Mouse (Mus musculus) gastrocnemius, postnatal 14 days (tissue): ENCODE measurements around the gene Prrt4. TPM values are rescaled to one million over a fixed set of nuclear protein-coding genes. Genes with fewer than 3 reads are reported as not detected.
A peak's percentile ranks its signal among the peaks of the same experiment; 100 is the strongest.

Experiments
- DNase-seq: peaks from one replicate; pipeline ENCODE4 v3.0.0; 2021; ENCODE audit warnings: mixed read lengths
- intact Hi-C: fragments of 180-260 bp; cut with DNase I; formaldehyde crosslinking; loops from one replicate; pipeline ENCODE4 v1.15.1; 2025; ENCODE audit warnings: low total_unique reads
- total RNA-seq, 2 experiments: library from RNA; stranded (reverse); gene quantifications; 2 replicates each; pipeline ENCODE4 v1.2.3; 2021

The Prrt4 gene
- total RNA-seq, 2 experiments from 2014 or later, result 0.64 to 0.88 TPM

GRCm38 (mm10) chr6:29200496-29200895 is 21.1 kb upstream of the Prrt4 start:
- intact Hi-C loops, result no loop called here

GRCm38 (mm10) chr6:29199223-29199855 is 20.0 kb upstream of the Prrt4 start:
- intact Hi-C loops, result loop anchor here (2.0 kb wide), 1 partner anchor 29 kb away; no protein-coding TSS in a partner anchor
- DNase-seq, result no peak

More at GRCm38 (mm10) chr6:29200496-29200895, 21.1 kb upstream of the Prrt4 start:
- DNase-seq, result no peak

- DNase-seq, result peak; percentile 88
- intact Hi-C loops, result loop anchor here (2.0 kb wide), 1 partner anchor 28 kb away; no protein-coding TSS in a partner anchor
These were observed 19.2 kb upstream of the Prrt4 start for GRCm38 (mm10) chr6:29198309-29199222.

- intact Hi-C loops, result no loop called here
- DNase-seq, result peak; percentile 64
These were observed 16.7 kb upstream of the Prrt4 start for GRCm38 (mm10) chr6:29195846-29196698.

GRCm38 (mm10) chr6:29195146-29195545 is 15.8 kb upstream of the Prrt4 start:
- DNase-seq, result no peak
- intact Hi-C loops, result no loop called here

GRCm38 (mm10) chr6:29193961-29194750 is 14.8 kb upstream of the Prrt4 start:
- intact Hi-C loops, result no loop called here
- no peak for DNase-seq

GRCm38 (mm10) chr6:29187936-29188335 is 8.6 kb upstream of the Prrt4 start:
- intact Hi-C loops, result no loop called here
- DNase-seq, result no peak

- intact Hi-C loops, result no loop called here
- DNase-seq, result no peak
These were observed 459 bp upstream of the Prrt4 start for GRCm38 (mm10) chr6:29179843-29180242.

- intact Hi-C loops, result no loop called here
- DNase-seq, result no peak
These were observed 1.2 kb downstream of the Prrt4 start for GRCm38 (mm10) chr6:29177901-29178879.

GRCm38 (mm10) chr6:29175113-29175512 is 4.3 kb downstream of the Prrt4 start:
- no peak for DNase-seq
- intact Hi-C loops, result no loop called here

- DNase-seq, result no peak
- intact Hi-C loops, result no loop called here
These were observed 5.0 kb downstream of the Prrt4 start for GRCm38 (mm10) chr6:29174368-29174767.

GRCm38 (mm10) chr6:29170952-29171388 is 8.4 kb downstream of the Prrt4 start:
- peak; percentile 79 for DNase-seq
- intact Hi-C loops, result loop anchor here (2.0 kb wide), 1 partner anchor 28 kb away; no protein-coding TSS in a partner anchor

- intact Hi-C loops, result loop anchor here (2.0 kb wide), 1 partner anchor 29 kb away; no protein-coding TSS in a partner anchor
- DNase-seq, result no peak
These were observed 9.1 kb downstream of the Prrt4 start for GRCm38 (mm10) chr6:29170063-29170921.

GRCm38 (mm10) chr6:29169675-29170062 is 9.7 kb downstream of the Prrt4 start:
- intact Hi-C loops, result loop anchor here (2.0 to 10.0 kb wide), 2 partner anchors 29 to 105 kb away; partner anchors contain the start of genes Fam71f2 and Hilpda
- DNase-seq, result no peak

GRCm38 (mm10) chr6:29168871-29169270 is 10.5 kb downstream of the Prrt4 start:
- no peak for DNase-seq
- intact Hi-C loops, result loop anchor here (10.0 kb wide), 1 partner anchor 106 kb away; the partner anchor contains the start of genes Fam71f2 and Hilpda

- no peak for DNase-seq
- intact Hi-C loops, result loop anchor here (10.0 kb wide), 1 partner anchor 109 kb away; the partner anchor contains the start of genes Fam71f2 and Hilpda
These were observed 13.2 kb downstream of the Prrt4 start for GRCm38 (mm10) chr6:29166196-29166595.
